Mouse (Mus musculus) urinary bladder, postnatal 14 days (tissue): ENCODE measurements around the gene Zgrf1.

ENCODE experiments used
- DNase-seq: peaks from one replicate; pipeline ENCODE4 v3.0.0; 2021; ENCODE audit warnings: low spot score

Gene Zgrf1

GRCm38 (mm10) chr3:127562974-127563373 lies 9.7 kb downstream of the Zgrf1 start:
- no peak for DNase-seq

GRCm38 (mm10) chr3:127565129-127565528 lies 11.8 kb downstream of the Zgrf1 start:
- DNase-seq = no peak

GRCm38 (mm10) chr3:127572557-127572956 lies 19.3 kb downstream of the Zgrf1 start:
- DNase-seq = peak; percentile 24

GRCm38 (mm10) chr3:127597136-127597535 lies 43.8 kb downstream of the Zgrf1 start:
- no peak for DNase-seq

DNA sequence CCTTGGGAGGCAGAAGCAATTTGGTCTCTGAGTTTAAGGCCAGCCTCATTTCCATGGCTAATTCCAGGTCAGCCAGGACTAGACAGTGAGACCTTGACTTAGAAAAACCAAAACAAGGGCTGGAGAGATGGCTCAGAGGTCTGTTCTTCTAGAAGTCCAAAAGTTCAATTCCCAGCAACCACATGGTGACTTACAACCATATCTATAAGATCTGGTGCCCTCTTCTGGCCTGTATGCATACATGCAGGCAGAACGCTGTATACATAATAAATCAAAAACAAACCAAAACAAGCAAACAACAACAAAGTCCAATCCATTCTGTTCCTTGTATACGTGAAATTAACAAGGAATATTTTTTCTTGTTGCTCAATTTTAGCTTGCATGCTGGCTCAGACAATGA lies 54.8 kb downstream of the Zgrf1 start:
- no peak for DNase-seq

- peak; percentile 72 for DNase-seq
Observed at GRCm38 (mm10) chr3:127625296-127625695, 72.0 kb downstream of the Zgrf1 start.

DNA sequence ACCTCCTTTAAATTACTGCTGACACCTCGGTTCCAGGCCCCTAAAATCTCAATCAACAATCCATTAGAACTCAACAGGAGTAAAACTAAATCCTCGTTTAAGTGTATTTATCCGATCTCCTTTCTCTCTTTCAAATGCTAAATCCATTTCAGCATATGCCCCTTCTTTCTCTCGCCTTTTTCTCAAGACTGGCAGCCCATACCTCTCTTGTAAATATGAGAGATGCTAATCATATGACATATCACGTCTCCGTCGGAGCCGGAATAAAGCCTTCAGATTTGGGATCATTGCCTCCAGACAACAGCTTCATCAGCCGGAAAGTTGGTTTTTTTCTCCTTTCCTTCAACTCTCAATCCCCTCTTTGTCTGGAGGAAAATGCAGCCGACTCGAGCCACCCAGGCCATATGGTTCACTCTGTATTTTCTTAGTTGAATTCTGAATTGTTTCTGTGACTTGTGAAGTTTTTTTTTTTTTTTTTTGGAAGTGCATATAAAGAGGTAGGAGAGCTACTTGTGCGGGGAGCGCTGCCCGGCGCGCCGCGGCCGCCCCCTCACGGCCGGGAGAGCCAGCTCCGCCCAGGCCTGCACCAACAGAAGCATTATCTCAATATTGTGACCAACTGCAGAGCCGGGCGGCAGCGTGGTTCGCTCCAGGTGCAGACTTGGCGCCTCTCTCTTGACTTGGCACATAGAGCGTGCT lies 72.6 kb downstream of the Zgrf1 start:
- no peak for DNase-seq

- no peak for DNase-seq
Observed at GRCm38 (mm10) chr3:127626524-127626923, 73.2 kb downstream of the Zgrf1 start.

DNA sequence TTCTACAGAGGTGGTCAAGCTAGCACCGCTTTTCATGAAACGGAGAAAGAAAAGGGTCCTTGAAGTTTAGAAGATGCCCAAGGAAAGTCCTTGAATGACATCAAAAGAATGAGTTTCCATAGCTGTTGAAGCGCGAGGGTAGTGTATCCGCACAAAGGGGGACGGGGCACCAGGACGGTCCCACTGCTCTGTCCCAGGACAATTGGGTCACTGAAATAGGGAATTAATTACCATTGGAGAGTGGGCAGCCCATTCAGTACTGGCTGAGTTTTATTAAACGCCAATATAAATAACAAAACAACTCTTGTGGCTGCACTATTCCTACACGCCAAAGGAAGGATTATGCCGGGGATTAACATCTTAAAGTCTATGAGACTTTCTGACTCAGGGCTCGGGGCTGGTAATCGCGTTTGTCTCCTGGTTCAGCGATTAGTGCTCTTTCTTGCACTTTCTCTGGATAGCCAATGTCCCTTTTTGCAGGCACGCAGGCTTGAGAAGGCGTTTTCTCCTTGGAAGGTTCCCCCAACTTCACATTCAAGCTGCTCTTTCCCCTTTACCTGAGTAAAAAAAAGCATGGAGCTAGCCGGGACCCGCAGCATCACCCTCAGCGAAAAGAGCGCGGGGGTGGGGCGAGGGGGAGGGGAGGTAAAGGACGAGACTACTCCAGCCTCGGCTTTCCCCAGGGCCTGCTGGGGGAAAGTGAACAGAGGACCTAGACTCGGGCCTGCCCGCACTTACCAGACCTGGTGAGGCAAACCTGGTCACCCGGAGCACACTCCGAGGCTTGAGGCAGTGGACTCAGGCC lies 74.1 kb downstream of the Zgrf1 start:
- DNase-seq = no peak

GRCm38 (mm10) chr3:127627956-127628310 lies 74.6 kb downstream of the Zgrf1 start:
- no peak for DNase-seq

DNA sequence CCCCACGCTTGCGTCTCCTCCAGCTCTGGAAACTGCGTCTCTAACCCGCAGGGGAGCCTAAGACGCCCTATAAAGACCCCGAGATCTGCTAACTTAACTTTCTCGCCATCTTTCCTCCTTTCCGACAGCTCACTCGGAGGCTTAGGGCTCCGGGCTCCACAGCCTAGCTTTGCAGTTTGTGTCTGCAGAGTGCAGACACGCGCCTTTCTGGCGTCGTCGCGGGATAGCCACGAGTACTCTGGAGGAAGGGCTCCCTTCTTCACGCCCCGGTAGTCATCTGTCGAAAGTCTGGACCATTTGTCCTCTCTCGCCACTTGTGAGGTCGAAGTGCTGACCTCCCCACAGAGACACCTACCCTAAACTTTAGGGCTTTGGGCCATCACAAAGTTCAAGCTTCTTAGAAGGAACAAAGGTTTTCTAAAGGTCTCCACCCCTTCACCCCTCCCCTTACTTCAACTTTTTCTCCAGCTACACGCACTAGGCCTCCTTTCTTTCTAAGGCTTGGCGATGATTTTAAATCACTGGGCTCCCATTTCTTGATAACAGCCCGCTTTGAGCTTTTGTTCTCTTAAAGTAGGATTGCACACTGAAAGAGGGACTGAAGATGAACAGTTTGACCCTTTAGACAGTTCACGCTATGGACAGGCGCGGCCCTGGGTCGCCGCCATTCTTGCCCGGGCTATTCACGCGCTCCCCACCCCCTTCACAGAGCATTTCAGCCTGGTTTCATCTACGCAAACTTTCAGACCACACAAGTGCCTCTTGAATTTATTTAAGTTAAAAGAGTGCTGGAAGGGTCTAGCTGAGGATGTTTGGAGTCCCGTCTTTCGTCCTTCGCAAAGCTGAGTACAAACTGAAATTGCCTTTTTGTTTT lies 75.3 kb downstream of the Zgrf1 start:
- DNase-seq = no peak

DNA sequence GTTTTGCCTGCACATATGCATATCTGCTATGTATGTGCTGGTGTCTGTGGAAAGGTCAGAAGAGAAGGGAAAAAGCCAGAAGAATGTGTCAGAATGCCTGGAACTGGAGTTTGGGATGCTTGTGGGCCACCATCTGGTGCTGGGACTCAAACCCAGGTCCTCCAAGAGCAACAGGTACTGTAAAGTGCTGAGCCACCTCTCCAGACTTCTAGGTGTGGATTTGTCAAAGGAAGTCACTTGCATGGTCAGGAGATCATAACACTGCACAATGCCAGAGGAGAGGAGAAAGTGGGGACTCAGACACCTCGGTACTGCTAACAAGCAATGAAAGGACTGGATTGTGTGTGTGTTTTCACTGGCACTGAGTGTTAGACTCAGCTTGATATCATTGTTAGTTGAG lies 76.9 kb downstream of the Zgrf1 start:
- no peak for DNase-seq

DNA sequence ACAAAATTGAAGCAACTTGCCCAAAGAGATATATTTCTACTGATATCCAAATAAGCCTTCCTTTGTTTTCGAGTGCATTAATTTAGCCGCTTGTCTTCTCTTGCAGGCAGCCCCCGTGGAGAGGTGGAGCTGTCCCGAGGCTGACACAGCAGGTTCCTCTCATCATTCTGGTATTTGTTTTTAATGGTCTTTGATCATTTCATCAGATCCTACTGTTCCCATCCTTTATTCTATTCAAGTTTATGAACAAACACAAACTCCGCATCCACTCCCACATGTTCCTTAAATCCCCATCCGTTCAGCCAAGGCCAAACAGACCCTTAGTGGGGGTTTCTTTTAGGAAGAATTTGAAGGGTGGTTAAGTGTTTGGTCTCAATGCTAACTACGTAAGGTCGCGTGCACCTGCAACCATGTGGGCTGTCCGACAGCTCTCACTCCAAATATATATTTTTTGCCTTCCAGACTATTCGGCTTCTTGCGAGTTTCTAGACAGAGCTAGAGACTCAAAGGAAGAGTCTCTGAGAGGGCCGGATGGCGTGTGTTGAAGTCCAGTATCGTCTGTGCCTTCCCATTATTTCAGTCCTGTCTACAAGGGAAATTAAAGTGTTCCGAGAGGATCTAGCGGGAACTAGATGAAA lies 77.6 kb downstream of the Zgrf1 start:
- no peak for DNase-seq

DNA sequence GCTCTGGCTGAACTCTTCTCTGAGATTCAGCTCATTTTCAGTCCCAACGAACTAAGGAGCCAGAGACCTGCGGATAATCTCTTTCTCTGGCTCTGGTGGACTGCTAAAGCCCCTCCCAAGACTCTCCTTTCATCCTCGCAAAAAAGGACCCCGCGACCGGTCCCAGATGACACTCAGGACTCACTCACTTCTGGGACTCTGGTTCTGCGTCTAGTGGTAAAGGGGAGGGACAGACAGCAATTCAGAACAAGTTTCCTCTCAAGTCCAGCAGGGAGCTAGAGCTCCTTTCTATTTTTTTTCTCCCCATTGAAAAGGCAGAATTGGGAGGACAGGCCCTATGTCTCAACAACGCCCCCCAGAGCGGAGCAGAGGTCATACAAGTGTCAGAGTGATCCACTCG lies 78.3 kb downstream of the Zgrf1 start:
- no peak for DNase-seq

DNA sequence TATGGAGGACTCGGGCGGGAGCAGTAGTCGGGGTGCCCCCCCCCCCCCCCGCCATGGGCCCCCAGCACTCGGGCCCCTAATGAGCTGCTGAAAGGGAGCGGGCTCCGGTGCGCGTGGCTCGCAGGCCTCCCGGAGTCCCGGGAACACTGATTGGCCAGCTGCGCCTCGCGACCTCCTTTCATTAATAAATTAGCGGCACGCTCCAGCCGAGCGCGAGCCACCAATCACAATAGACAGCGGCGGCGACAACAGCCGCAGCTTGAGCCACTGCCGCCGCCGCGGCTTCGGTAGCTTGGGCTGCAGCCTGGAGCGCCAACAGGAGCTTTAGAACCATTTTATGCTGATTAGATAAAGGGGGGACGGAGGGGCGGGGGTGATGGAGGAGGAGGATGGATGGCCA lies 79.2 kb downstream of the Zgrf1 start:
- DNase-seq = no peak

DNA sequence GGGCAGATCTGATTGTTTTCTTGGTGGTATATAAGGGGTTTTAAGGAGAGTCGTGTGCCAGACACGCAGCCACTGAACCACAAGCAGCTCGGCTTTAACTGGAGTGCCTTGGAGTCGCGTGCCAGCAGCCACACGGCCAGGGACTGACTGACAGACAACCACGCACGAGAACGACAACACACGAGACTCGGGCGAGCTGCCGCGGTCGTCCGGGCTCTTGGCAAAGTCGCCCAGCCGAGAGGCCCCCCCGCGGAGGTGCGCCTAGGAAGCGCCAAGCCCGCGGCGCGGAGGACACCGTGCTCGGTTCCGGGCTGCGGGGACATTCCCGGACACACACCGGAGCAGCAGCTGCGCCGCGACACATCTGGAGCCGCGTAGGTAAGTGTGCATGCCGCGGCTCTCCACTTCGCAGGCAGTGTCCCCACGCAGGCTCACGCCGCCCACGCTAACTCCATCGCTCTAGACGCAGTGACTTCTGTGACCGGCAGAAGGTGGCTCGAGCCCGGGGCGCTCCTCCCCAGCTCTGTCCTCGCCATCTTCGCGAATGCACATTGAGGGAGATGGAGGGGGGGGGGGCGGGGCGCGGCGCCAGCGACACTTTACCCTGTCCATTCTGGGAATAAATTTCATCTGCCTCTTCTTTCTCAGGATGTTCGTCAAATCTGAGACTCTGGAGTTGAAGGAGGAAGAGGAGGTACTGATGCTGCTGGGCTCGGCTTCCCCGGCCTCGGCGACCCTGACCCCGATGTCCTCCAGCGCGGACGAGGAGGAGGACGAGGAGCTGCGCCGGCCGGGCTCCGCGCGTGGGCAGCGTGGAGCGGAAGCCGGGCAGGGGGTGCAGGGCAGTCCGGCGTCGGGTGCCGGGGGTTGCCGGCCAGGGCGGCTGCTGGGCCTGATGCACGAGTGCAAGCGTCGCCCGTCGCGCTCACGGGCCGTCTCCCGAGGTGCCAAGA lies 80.1 kb downstream of the Zgrf1 start, which contains the start of gene Neurog2:
Gene Neurog2 (plus strand): TSS at position 56 of the 953 bp plus-strand sequence.
- no peak for DNase-seq

- DNase-seq = peak; percentile 74
Observed at GRCm38 (mm10) chr3:127634101-127634983, 81.1 kb downstream of the Zgrf1 start.

- DNase-seq = no peak
Observed at GRCm38 (mm10) chr3:127634984-127635349, 81.7 kb downstream of the Zgrf1 start.

GRCm38 (mm10) chr3:127639875-127640761 lies 86.8 kb downstream of the Zgrf1 start:
- no peak for DNase-seq
